Mouse (Mus musculus) erythroblast, embryonic 14.5 days (primary cell): Measurements from ENCODE around the gene Fbxw13. TPM values are rescaled to one million over a fixed set of nuclear protein-coding genes. Genes with fewer than 3 reads are reported as not detected.
"Not testable (repeated sequence)": the region's sequence is repeated elsewhere in the genome, so short reads cannot be mapped to it uniquely, and the experiment has no call there.

Source experiments
- H3K27me3 ChIP-seq: 2 replicates; pipeline ENCODE4 v1.6.1; 2012; ENCODE audit warnings: inconsistent platforms; ENCODE audit not compliant: control insufficient read depth
- H3K36me3 ChIP-seq: 2 replicates; pipeline ENCODE4 v1.6.1; 2012; ENCODE audit warnings: mild to moderate bottlenecking, inconsistent platforms; ENCODE audit not compliant: control insufficient read depth
- H3K4me1 ChIP-seq: 2 replicates; pipeline ENCODE4 v1.6.1; 2012; ENCODE audit warnings: inconsistent platforms; ENCODE audit not compliant: control insufficient read depth
- H3K4me3 ChIP-seq: replicated peaks from 2 replicates; pipeline ENCODE3; 2012; ENCODE audit warnings: moderate library complexity, mild to moderate bottlenecking, inconsistent platforms
- H3K9me3 ChIP-seq: 2 replicates; pipeline ENCODE4 v1.6.1; 2012; ENCODE audit warnings: low read length, inconsistent platforms, mixed read lengths; ENCODE audit not compliant: control insufficient read depth
- GATA1 ChIP-seq: IDR thresholded peaks from 2 replicates; pipeline ENCODE4 v1.6.1; 2012; ENCODE audit warnings: low read length, inconsistent platforms, mixed read lengths
- TAL1 ChIP-seq: IDR thresholded peaks from 3 replicates; pipeline ENCODE4 v1.6.1; 2012; ENCODE audit warnings: low read length, inconsistent platforms, mixed read lengths
- polyA plus RNA-seq: library from polyadenylated mRNA; stranded (reverse); fragments of >175 nt; gene quantifications from 2 replicates; pipeline ENCODE4 v1.2.3, GENCODE M21; 2012

Gene Fbxw13
- polyA plus RNA-seq, result not detected in 2 replicates

- H3K36me3 ChIP-seq, H3K27me3 ChIP-seq: not testable (repeated sequence)
Measured at GRCm38 (mm10) chr9:109195875-109196274, at the start of gene Fbxw13. Fbxw13 (minus strand) TSS chr9:109195975.

GRCm38 (mm10) chr9:109234654-109235053 is 38.9 kb upstream of the Fbxw13 start, which contains the start of gene Fbxw20:
Fbxw20 (minus strand) TSS chr9:109234754.
- TF ChIP-seq GATA1, result no peak
- no peak for TF ChIP-seq TAL1
- H3K36me3 ChIP-seq, result no peaks in the 10 kb centered on the region
- H3K4me1 ChIP-seq, result no peaks in the 10 kb centered on the region
- no peaks in the 10 kb centered on the region for H3K9me3 ChIP-seq
- no peak within 1 kb of the TSS for H3K4me3 ChIP-seq
- H3K27me3 ChIP-seq, result no peaks in the 10 kb centered on the region

More at GRCm38 (mm10) chr9:109195875-109196274, at the start of gene Fbxw13:
- H3K4me3 ChIP-seq, H3K4me1 ChIP-seq, H3K9me3 ChIP-seq: not testable (repeated sequence)

GRCm38 (mm10) chr9:109218449-109218848 is 22.7 kb upstream of the Fbxw13 start:
- no peak for TF ChIP-seq GATA1
- no peak for TF ChIP-seq TAL1
- H3K27me3 ChIP-seq, result no peaks in the 10 kb centered on the region
- H3K4me3 ChIP-seq, result no peak overlapping the region
- no peaks in the 10 kb centered on the region for H3K4me1 ChIP-seq
- no peaks in the 10 kb centered on the region for H3K36me3 ChIP-seq
- H3K9me3 ChIP-seq, result no peaks in the 10 kb centered on the region

- not testable (repeated sequence) for H3K27me3 ChIP-seq, H3K4me1 ChIP-seq, H3K36me3 ChIP-seq, H3K4me3 ChIP-seq, H3K9me3 ChIP-seq
Measured at GRCm38 (mm10) chr9:109201347-109201746, 5.6 kb upstream of the Fbxw13 start.

GRCm38 (mm10) chr9:109200349-109200748 is 4.6 kb upstream of the Fbxw13 start:
- no peaks in the 10 kb centered on the region for H3K27me3 ChIP-seq
- no peak overlapping the region for H3K4me3 ChIP-seq
- H3K9me3 ChIP-seq, result no peaks in the 10 kb centered on the region
- no peaks in the 10 kb centered on the region for H3K36me3 ChIP-seq
- TF ChIP-seq GATA1 (no peak), TAL1 (no peak)
- no peaks in the 10 kb centered on the region for H3K4me1 ChIP-seq

GRCm38 (mm10) chr9:109199353-109199752 is 3.6 kb upstream of the Fbxw13 start:
- Histone ChIP-seq H3K36me3 (no peaks in the 10 kb centered on the region), H3K4me1 (no peaks in the 10 kb centered on the region), H3K27me3 (no peaks in the 10 kb centered on the region), H3K4me3 (no peak overlapping the region), H3K9me3 (no peaks in the 10 kb centered on the region)
- TF ChIP-seq GATA1, result no peak
- TF ChIP-seq TAL1, result no peak

- H3K9me3 ChIP-seq, result no peaks in the 10 kb centered on the region
- H3K4me3 ChIP-seq, result no peak overlapping the region
- H3K36me3 ChIP-seq, result no peaks in the 10 kb centered on the region
- TF ChIP-seq TAL1 (no peak), GATA1 (no peak)
- H3K4me1 ChIP-seq, result no peaks in the 10 kb centered on the region
- no peaks in the 10 kb centered on the region for H3K27me3 ChIP-seq
Measured at GRCm38 (mm10) chr9:109177208-109177607, 18.6 kb downstream of the Fbxw13 start.

GRCm38 (mm10) chr9:109176301-109176700 is 19.5 kb downstream of the Fbxw13 start:
- TF ChIP-seq TAL1 (no peak), GATA1 (no peak)
- Histone ChIP-seq H3K36me3 (no peaks in the 10 kb centered on the region), H3K4me1 (no peaks in the 10 kb centered on the region), H3K9me3 (no peaks in the 10 kb centered on the region), H3K27me3 (no peaks in the 10 kb centered on the region), H3K4me3 (no peak overlapping the region)

- Histone ChIP-seq H3K4me1 (no peaks in the 10 kb centered on the region), H3K36me3 (no peaks in the 10 kb centered on the region), H3K27me3 (no peaks in the 10 kb centered on the region), H3K9me3 (no peaks in the 10 kb centered on the region), H3K4me3 (no peak overlapping the region)
- no peak for TF ChIP-seq TAL1
- no peak for TF ChIP-seq GATA1
Measured at GRCm38 (mm10) chr9:109167316-109167715, 28.5 kb downstream of the Fbxw13 start.

GRCm38 (mm10) chr9:109161941-109162340 is 33.8 kb downstream of the Fbxw13 start, which contains the start of gene Fbxw21:
Fbxw21 (minus strand) TSS chr9:109162041.
- H3K27me3 ChIP-seq, result no peaks in the 10 kb centered on the region
- H3K9me3 ChIP-seq, result no peaks in the 10 kb centered on the region
- no peak for TF ChIP-seq GATA1
- no peak for TF ChIP-seq TAL1
- H3K4me1 ChIP-seq, result no peaks in the 10 kb centered on the region
- no peaks in the 10 kb centered on the region for H3K36me3 ChIP-seq
- H3K4me3 ChIP-seq, result no peak within 1 kb of the TSS

- not testable (repeated sequence) for H3K4me3 ChIP-seq, H3K36me3 ChIP-seq, H3K27me3 ChIP-seq, H3K4me1 ChIP-seq, H3K9me3 ChIP-seq
Measured at GRCm38 (mm10) chr9:109140414-109140813, 55.4 kb downstream of the Fbxw13 start.
